Mouse (Mus musculus): Measurements from ENCODE around the gene Strada.

- TF ChIP-seq POLR2A (IDR thresholded peaks at IDR 0.05; ENCODE audit: borderline replicate concordance, insufficient read depth, low read length) (no peak), CTCF (IDR thresholded peaks at IDR 0.05; ENCODE audit: borderline replicate concordance, insufficient read depth, low read depth, low read length) (no peak)
Observed at GRCm38 (mm10) chr11:106175081-106175480, 26.9 kb downstream of the Strada start.

All from cerebellum, adult 2 months (tissue).